Mouse (Mus musculus) brain, adult 2 months (tissue): ENCODE results near the gene Filip1l.
A peak's percentile ranks its signal among the peaks of the same experiment; 100 is the strongest.

Source experiments
- DNase-seq: peaks from one replicate; pipeline ENCODE4 v3.0.0; 2011; ENCODE audit warnings: low read depth, low spot score

Filip1l gene

GRCm38 (mm10) chr16:57526893-57527292 is 174.0 kb downstream of the Filip1l start:
- no peak for DNase-seq

- no peak for DNase-seq
These were observed 175.6 kb downstream of the Filip1l start for GRCm38 (mm10) chr16:57528457-57528856.

GRCm38 (mm10) chr16:57530547-57530946 is 177.7 kb downstream of the Filip1l start:
- DNase-seq: no peak

- no peak for DNase-seq
These were observed 179.2 kb downstream of the Filip1l start for GRCm38 (mm10) chr16:57532081-57532493.

GRCm38 (mm10) chr16:57534365-57534764 is 181.5 kb downstream of the Filip1l start:
- DNase-seq: no peak

- no peak for DNase-seq
These were observed 181.9 kb downstream of the Filip1l start for GRCm38 (mm10) chr16:57534811-57535210.

- no peak for DNase-seq
These were observed 183.6 kb downstream of the Filip1l start for GRCm38 (mm10) chr16:57536511-57536910.

- no peak for DNase-seq
These were observed 190.3 kb downstream of the Filip1l start for GRCm38 (mm10) chr16:57543243-57543642.

- DNase-seq: peak; percentile 66
These were observed 191.5 kb downstream of the Filip1l start for GRCm38 (mm10) chr16:57544441-57544840.

- no peak for DNase-seq
These were observed 193.5 kb downstream of the Filip1l start for GRCm38 (mm10) chr16:57546355-57546754.

GRCm38 (mm10) chr16:57548608-57549007 is 195.7 kb downstream of the Filip1l start:
- DNase-seq: no peak

- peak; percentile 60 for DNase-seq
These were observed 196.5 kb downstream of the Filip1l start for GRCm38 (mm10) chr16:57549061-57550037.

- no peak for DNase-seq
These were observed 197.2 kb downstream of the Filip1l start for GRCm38 (mm10) chr16:57550088-57550487.

- no peak for DNase-seq
These were observed 197.9 kb downstream of the Filip1l start for GRCm38 (mm10) chr16:57550817-57551216.

- DNase-seq: no peak
These were observed 198.7 kb downstream of the Filip1l start for GRCm38 (mm10) chr16:57551617-57552016.

- DNase-seq: no peak
These were observed 199.8 kb downstream of the Filip1l start for GRCm38 (mm10) chr16:57552709-57553108.

GRCm38 (mm10) chr16:57553235-57553634 is 200.3 kb downstream of the Filip1l start:
- DNase-seq: no peak

GRCm38 (mm10) chr16:57554886-57555400 is 202.1 kb downstream of the Filip1l start:
- no peak for DNase-seq

- DNase-seq: no peak
These were observed 202.8 kb downstream of the Filip1l start for GRCm38 (mm10) chr16:57555667-57556066.

GRCm38 (mm10) chr16:57556244-57556643 is 203.4 kb downstream of the Filip1l start:
- no peak for DNase-seq

- DNase-seq: no peak
These were observed 205.4 kb downstream of the Filip1l start for GRCm38 (mm10) chr16:57558258-57558657.

- DNase-seq: no peak
These were observed 207.3 kb downstream of the Filip1l start for GRCm38 (mm10) chr16:57560185-57560584.

- DNase-seq: no peak
These were observed 210.6 kb downstream of the Filip1l start for GRCm38 (mm10) chr16:57563453-57563852.
